Mouse (Mus musculus) spleen, adult 18-20 months (tissue): ENCODE measurements around the gene Lrsam1.

ENCODE experiments used
- DNase-seq, 2 experiments: peaks; one replicate each; pipeline ENCODE4 v3.0.0; 2022; ENCODE audit warnings: mixed read lengths in 2 of 2

The Lrsam1 gene

GRCm38 (mm10) chr2:32891278-32891677 is 70.1 kb downstream of the Lrsam1 start:
- no peak for DNase-seq

DNA sequence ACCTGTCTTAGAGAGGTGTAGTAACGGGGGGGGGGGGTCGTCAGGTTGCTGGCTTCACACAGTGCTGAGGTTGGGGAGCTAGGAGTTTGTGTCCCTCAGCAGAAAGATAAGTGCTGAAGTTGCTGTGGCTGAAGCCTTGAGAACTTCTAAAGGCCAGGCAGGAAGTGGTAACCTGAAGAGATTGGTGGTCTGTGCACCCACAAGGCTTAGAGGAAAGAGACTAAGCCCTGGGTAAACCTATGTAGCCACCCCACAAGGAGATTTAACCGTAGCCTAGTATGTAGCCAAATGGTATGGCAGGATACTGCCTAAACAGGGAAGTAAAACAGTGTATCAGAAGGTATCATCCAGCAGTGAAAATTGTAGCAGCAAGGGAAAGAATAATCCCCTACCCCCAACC is 71.1 kb downstream of the Lrsam1 start:
- DNase-seq: no peak

- DNase-seq: no peak
Measured at GRCm38 (mm10) chr2:32888551-32888950, 72.9 kb downstream of the Lrsam1 start.

DNA sequence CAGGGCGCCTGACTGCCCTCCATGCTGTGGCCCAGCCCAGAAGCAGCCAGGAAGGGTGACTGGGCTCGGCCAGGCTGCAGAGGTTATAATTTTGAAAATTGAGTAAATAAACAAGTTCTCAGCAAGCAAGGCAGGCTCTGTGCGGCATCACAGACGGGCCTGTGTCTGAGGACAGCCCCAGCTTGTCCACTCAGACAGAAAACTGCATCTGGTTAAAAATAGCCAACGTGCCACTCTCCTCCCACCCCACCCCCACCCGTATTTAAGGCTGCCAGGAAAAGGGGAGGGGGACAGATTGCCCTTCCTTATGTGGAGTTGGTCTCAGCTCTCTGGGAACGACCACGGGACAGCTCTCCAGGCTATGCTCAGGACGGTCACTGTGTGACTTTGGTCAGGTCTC is 73.4 kb downstream of the Lrsam1 start:
- no peak for DNase-seq

- no peak for DNase-seq
Measured at GRCm38 (mm10) chr2:32884745-32885144, 76.7 kb downstream of the Lrsam1 start.

DNA sequence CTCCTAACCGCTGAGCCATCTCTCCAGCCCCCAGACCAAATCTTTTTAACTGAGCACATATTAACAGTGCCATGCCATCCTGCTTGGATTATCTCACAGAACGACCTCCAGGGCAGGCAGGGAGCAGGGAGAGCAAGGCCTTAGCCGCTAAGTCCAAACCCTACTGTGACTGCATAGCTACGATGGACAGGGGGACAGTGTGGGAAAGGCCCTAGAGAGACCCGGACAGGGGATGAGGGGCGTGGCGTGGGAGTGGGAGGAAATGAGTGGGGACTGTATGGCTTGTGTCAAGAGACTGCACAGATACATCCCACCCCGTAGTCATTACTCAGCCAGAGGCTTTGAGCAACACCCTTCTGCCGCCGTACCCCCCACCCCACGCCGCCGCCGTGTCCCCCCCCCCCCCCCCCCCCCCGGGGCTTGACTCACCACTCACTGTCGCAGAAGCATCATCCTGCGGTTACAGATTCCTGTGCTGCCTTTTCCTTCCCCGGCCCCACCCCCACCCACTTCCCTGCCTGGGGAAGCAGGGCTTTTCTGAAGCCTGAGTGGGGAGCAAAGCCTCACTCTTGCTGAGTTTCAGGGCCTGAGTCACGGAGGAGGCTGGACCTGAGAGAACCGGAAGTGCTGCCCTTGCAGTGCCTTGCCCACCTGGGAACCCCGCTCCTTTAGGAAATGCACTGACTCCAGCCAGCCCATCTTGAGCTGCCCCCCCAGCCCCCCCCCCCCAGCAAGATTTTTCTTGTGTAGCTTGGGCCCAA is 79.0 kb downstream of the Lrsam1 start:
- no peak for DNase-seq

GRCm38 (mm10) chr2:32881723-32882122 is 79.7 kb downstream of the Lrsam1 start:
- DNase-seq: peak; percentile 42 to 50

GRCm38 (mm10) chr2:32881054-32881453 is 80.4 kb downstream of the Lrsam1 start:
- no peak for DNase-seq

DNA sequence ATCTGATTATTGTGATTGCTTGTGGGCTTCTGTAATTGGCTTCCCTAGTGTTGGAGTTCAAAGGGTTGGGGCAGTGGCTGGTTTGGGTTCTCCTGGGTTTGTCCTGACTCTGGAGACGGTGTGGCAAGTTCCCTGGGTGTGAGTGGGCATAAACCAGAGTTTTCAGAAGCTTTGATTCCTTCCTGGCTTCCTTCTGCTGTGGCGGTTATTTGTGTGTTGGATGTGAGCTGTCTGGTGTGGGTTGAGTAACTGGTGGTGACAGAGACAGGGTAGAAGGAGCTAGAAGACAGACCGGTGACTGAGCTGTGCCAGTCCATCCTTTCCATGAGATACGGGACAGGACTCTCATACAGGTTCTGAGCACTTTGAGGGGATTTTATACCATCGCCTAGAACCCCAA is 81.8 kb downstream of the Lrsam1 start:
- no peak for DNase-seq

DNA sequence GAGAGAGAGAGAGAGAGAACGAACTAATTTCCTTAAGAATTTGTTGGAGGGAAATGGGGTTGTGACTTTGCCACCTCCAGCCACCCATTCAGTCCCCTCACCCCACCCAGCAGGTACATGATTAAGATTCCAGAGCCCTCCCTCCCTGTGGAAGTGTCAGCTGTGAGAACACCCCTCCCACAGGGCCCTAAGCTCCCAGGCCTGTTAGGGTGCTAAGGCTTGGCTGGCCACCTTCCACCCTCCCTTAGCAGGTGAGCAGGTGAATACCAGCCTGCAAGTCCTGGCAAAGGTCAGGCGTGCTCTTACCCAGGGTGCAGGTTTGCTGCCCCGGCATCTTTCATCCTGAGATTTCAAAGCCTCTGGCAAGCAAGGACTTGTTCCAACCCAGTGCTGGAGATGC is 83.0 kb downstream of the Lrsam1 start:
- DNase-seq: no peak

DNA sequence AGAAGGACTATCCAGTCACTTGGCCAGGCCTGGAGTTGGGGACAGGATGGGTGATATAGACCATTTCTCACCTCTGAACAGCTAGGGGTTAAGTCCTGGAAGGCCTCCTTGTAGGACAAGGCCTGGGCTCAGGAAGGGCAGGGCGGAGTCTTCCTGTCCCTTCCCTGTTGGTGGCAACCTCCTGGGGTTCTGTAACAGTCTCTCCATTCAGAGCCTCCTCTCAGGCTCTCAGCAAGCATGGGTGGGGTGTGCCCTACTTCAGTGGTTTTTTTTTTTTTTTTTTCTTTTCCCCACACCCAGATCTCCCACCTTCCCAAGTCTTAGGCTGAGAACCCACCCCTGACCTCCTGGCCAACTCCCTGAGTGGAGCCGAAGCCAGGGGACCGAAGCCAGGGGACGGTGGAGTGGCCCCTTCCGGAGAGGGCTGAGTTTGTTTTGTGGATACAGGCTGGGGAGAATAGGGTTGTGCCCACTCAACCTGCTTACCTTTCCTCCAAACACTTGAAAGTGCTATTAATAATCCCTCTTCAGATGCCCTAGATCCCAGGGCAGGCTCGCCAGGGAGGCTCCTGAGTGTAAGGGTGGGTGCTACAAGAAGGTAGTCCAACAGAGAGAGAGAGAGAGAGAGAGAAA is 83.5 kb downstream of the Lrsam1 start:
- no peak for DNase-seq

GRCm38 (mm10) chr2:32877303-32877702 is 84.1 kb downstream of the Lrsam1 start:
- no peak for DNase-seq

DNA sequence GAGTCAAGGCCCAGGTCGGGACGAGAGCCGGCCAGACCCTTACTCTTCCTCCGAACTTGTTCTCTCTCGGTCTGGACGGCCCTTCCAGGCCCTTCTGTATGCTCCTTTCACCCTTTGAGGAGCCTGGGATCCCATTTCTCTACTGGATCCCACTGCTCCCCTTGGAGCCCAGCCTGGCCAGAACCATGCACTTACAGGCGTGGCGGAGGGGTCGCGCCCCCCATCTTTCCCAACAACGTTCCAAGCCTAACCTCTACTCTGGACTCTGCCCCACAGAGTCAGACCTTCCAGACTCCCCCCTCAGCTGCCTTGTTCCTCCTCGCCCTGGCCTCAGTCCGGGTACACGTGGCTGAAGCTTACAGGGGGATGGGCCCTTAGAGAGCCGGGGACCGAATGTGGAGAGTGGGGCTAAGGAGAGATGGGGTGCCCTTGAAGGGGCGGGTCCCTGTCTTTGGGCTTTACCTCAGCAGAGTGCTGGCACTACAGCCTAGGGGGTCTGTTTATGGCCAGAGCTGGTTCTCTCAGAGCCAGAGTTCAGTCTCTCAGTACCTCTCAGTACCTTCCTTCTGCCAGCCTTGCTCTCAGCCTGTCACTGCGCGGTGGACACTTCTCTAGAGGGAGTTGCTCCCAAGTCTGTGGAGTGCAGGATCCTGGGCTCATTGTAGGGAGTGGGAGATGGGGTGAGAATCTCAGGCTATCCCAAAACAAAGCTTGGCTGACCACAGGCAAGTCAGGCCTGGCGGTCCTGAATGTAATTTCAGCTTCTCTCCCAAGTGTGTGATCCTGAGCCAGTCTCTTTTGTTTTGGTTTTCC is 84.7 kb downstream of the Lrsam1 start:
- no peak for DNase-seq

- DNase-seq: peak; percentile 72 to 85
Measured at GRCm38 (mm10) chr2:32875675-32876489, 85.5 kb downstream of the Lrsam1 start, which contains the start of gene Fam129b. Gene Fam129b, plus strand, starts transcription at chr2:32876114.
